Mouse (Mus musculus): ENCODE data around the gene Hpgds.

The Hpgds gene

DNA sequence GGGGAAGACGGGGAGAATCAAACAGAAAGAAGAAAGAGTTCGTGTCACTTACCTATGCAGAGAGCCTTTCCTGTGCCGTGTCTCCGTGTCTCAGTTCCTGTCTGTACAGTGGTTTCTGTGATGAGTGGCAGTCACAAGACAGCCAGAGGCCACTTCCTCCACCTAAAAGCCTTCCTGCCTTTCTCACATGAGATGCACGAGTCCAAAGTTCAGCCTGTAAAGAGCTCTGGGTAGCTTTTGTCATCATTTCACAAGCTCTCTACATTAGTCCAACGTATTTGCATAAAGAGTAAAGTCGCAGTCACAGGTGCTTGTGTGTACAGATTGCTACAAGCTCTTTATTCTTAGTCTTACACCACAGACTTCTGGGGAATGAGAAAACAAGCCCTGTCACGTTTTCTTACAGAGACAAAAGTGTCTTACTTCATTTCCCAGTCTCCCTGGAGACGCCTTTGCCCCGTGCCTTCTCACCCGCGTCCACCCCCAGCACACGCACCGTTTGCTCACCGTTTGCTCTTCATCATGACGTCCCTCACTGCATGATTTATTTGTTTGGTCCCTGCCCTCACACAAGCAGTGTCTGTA, at the start of gene Hpgds:
Gene Hpgds (minus strand): TSS at position 288 of the 585 bp plus-strand sequence.
- peak; percentile 39 for DNase-seq (ENCODE audit: low spot score)

DNA sequence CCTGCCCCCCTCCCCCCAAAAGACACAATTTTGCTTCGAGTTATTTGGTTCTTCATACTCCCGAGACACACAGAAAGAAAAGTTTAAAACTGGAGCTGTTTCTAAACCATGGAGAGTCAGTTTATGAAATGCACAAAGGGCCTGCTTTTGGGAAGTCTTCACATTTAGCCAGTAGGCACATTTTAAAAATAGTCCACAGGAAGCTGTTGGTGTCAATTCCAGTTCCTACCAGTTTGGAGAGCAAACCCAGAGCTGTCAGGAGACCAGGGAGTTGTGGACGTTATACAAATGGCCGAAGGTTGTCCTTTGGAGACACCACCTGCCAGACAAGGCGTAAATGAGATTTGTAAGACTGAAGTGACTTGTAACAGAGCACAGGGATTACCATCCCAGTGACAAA, 20.3 kb upstream of the Hpgds start:
- no peak for DNase-seq (ENCODE audit: low spot score)

DNA sequence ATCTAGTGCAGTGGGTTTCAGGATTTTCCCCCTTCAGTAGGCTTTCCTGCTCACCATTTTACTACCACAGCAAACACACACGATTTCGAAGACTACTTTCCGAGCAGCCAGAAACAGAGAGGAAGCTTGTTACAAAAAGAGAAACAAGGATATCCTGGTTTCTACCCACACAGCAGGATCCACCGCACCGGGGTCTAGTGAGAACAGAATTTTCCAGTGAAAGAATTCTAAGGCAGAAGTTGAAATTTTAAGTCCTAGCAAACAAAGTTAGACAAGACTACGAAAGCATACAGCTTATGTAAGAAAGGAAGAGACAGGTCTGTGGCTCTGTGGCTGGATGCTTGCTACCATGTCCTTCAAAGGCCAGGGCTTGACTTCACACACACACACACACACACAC, 19.4 kb upstream of the Hpgds start:
- no peak for DNase-seq (ENCODE audit: low spot score)

DNA sequence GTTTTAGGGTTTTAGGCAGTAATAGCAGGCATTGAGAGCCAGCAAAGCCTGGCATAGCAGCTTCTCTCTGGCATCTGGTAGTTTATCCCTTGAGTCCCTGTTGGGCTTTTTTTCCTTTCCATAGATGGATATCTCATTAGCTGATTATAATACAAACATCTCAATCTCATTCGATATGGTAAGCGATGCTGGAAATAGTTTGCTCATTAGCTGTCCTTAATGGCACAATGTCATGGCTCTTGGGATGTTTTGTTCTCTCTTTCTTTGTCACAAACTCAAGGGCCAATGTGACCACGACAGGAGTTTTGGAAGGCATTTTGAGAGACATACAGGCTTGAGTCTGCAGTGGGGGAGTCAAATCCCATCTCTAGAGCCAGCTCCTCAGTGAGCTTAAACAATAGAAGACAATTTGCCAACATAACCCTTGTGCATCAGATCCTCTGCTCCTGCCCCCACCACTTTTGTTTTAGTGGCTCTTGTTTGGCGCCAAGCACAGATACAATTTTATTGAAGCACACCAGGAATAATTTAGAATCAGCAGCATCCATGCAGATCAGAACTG, 14.8 kb upstream of the Hpgds start:
- DNase-seq (ENCODE audit: low spot score): no peak

DNA sequence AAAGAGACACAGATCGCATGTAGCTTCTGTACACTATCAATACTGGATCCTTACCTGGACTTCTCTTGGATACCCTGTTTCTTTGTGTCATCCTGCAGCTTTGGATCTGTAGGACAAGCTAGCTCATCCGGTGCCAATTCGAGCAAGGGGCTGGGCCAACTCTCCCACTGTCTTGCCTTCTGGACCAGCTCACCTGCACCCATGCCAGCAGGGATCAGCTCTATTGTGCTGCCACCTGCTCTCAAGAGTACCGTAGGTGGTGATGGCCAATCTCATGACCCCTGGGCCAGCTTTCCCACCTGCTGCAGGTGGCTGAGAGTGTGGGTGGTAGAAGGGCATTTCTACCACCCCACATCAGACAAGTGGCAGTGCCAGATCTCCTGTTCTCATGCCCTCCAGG, 12.3 kb upstream of the Hpgds start:
- DNase-seq (ENCODE audit: low spot score): no peak

DNA sequence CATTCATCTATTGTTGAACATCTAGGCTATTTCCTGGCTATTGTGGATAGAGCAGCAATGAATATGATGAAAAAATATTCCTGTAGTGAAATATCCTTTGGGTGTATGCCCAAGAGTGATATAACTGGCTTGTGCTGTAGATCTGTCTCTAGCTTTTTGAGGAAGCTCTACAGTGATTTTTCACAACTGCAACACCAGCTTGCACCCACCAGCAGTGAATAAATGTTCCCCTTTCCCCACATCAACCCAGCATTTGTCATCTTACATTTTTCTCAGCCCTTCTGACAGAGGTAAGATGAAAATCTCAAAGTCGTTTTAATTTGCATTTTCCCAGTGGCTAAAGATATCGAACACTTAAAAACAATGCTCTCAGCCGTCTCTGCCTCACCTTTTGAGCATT, 8.9 kb upstream of the Hpgds start:
- no peak for DNase-seq (ENCODE audit: low spot score)

DNA sequence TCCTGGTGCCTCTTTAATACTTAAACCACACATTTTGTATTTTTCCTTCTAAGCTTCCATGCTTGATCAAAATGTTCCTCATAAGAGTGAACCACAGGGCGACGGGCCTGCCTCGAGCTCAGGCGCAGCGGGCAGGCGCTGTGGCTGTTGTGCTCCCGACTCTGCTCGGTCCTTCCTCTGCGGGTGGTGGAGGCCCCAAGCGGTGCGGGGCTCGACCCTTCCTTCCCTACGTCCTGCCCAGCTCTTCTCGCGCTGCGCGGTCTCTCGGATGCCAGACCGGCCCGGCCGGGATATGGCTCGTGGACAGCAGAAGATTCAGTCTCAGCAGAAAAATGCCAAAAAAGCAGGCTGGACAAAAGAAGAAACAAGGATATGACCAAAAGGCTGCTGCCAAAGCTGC, 6.0 kb upstream of the Hpgds start:
- peak; percentile 28 for DNase-seq (ENCODE audit: low spot score)

DNA sequence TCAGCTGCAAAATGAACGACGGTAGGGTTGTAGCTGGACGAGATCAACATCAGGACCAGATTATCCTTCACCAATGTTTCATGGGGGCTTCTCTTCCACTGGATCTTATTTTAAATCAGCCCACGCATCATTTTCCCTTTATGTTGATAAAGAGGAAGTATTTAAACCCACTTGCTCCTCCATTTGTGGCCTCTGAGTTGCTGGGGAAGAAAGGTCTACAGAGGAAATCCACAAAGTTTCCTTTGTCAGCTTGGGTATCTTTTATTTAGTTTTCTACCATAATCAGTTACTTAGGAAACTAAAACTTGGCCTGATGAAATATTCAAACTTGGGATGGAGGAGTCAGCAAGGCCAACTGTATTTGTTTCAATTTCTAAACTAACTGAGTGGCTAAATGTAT, 1.7 kb upstream of the Hpgds start:
- DNase-seq (ENCODE audit: low spot score): no peak

DNA sequence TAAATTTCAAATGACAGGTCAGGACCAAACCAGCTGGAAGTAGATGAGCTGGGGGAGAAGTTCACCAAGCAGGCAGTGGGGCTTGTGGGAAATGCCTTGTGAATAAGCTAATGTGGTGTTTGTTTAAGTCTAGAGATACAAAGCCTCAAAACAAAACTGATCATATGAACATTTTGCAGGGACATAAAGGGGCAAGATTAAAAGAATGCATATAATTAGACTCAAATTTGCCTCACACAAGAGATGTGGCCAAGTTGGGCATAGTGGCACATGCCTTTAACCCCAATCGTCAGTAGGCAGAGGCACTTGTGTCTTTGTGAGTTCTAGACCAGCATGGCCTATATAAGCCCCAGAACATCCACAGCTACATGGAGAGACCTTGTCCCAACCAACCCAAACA, 2.4 kb downstream of the Hpgds start:
- no peak for DNase-seq (ENCODE audit: low spot score)

DNA sequence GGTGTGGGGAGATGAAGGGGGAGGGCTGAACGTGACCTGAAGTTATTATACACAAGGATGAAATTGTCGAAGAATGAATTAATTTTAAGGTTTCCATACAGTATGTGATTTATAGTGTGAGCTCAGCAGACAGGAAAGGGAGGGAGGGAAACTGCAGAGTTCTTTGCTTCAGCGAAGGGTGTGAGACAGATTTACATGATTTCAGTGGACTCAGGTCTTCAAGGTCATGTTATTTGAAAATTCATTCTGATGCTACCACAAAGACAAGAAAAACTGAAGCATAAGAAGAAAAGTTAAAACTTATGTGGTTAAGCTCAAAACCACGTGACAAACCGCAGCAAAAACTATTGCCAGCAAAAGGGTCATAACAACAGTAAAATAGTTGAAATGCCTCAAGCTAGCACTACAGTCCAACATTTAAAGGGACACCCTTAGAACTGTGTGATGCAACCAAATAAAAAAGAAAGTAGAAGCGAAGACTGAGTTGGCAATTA, 3.9 kb downstream of the Hpgds start:
- no peak for DNase-seq (ENCODE audit: low spot score)

DNA sequence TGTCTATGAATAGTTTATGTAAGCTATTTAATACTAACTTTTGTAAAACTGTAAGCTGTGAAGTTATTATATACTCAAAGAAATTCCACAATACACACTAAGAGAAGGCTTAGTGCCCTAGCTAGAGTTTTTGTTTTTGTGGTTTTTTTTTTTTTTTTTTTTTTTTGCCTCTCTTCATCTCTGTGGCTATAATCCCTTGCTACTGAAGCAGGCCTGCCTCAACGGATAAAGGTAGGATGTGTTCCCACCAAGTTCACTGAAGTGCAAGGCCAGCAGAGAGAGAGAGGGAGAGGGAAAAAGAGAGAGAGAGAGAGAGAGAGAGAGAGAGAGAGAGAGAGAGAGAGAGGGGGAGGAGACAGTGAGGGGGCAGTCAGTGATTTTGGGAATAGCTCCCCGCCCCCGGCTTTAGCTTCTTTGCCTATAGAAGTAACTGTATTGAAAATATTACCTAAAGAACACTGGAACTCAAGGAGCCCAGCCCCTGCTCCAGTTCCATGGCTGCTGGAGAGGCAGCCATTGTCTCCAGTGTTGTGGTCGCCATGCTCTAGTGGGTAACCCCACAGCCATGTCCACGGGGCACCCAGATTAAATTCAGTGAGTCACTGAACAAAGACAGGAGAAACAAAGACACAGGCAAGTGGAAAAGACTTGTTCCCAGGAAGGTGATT, 4.5 kb downstream of the Hpgds start:
- DNase-seq (ENCODE audit: low spot score): peak; percentile 30

DNA sequence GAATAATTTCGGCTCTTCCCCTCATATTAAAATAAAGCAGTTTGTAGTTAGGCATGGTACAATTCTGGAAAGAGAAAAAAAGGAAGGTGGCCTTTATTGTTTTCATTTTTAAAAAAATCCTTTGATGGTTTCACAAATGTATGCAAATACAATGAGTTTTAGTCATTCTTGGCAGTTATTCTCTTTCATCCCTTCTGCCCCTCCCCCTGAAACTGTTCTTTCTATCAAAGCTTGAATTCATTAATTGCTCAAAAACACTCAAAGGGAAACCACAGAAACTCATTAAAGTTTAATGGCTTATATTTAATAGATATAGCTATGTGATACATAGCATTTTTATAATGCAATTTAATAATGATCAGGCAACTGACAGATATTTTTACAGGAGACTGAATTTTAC, 6.5 kb downstream of the Hpgds start:
- DNase-seq (ENCODE audit: low spot score): no peak

DNA sequence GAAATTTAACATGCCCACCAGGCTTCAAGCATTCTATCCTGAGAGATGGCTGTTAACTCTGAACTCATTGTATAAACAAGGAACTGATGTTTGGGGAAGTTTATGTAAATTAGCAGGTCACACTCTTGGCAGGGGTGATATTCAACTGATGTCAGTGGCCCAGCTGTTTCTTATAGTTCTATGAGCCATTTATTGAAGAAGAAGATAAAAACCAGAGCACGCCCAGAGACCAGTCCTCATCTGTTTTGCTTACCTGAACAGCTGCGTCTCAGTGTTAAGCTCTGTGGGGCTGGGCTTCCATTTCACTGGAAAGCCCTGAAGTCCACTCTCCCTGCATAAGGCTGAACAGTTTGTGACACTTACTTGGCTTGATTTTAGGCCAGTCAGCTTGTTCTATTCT, 6.9 kb downstream of the Hpgds start:
- DNase-seq (ENCODE audit: low spot score): no peak

DNA sequence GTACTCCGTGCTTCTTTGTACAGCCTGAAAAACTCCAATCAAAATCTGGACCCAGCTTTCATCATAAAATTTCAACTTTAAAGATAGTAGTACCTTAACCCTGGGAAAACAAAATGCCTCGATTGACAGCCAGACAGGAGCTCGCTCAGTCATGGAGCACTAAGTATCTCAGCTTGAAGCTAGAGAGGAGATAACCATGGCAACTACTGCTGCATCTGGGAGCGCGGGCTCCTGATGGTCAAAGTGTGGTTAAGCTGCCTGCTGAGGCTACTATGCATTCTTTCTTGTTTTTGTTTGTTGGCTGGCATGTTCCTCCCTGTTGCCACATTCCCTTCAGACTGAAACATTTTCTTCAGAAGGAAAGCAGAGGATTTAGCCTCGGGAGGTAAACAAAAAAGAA, 12.3 kb downstream of the Hpgds start:
- no peak for DNase-seq (ENCODE audit: low spot score)

DNA sequence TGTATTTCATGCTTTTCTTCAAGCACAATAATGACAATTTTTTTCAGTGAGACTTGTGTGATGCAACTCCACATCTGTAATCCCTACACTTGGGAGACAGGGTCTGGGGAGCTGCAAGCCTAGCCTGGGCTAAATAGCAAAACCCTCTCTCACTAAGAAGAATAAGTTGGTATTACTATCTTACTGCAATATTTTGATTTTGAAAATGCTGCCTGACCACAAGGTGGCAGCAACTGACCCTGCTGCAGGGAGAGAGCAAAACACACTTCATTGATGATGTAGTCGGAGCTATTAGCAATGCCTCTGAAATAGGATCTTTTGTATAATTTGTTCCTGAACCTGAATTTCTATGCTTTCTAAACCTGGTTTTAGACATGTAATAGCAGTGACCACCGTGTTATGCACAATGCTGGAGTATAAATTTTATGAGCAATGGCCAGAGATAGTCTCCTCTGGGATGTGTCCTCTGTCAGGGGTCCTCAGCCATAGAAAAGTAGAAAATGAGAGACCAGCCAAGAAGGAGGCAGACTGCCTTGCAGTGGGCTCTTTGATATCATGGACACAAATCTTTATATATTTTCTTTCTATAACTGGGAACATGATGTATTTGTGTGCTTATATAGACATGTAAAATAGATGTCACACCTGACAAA, 18.5 kb downstream of the Hpgds start:
- peak; percentile 66 for DNase-seq (ENCODE audit: low spot score)

DNA sequence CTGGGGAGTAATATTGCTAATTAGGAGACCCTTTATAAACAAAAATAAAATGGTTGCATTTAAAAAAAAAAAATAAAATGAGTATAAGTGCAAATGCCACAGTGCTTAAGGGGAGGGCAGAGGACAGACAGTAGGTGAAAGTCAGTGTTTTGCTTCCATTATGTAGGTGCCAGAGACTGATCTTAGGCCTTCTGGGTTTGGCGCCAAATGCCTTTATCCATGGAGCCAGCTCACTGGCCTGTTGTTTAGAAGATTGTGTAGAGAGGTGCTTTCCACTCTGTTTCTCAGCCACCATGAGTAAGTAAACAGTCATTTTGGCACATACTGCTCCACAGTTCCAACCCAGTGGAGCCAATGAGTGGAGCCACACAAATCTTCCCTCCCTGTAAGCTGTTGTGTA, 27.2 kb downstream of the Hpgds start:
- DNase-seq (ENCODE audit: low spot score): no peak

DNA sequence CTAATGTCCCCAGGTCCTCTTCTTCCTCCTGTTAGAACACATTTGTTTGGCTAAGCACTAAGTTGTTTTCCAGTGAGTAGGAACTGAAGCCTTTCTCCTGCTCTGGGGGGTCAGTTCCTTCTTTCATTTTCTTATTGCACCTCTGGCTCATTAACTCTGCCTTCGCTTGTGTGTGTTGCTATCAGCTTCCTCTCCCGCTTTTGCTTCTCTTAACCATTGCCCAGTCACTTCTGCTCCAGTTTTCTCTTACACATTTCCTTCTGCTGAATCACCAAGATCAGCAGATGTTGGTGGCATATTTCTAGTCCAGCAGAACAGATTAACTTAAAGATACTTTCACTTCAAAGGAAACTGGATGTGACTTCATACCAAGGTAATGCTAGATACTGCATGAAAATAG, 29.8 kb downstream of the Hpgds start:
- no peak for DNase-seq (ENCODE audit: low spot score)

DNA sequence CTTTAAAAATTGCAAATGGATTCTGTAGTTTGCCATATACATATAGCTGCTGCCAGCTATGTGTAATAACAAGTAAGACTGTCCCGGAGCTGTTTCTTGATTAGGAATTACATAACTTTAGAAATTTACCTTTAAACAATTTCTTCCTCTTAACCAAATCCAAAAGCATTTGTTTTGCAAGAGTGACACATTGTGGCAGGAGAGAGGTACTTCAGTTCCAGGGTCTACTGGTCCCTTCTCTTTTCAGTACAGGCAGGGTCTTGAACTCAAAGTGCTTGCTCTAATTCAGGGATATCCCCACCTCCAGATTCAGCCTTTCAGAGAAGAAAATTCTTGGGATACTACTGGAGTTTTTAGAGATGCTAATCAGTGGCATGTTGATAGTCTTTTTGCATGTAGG, 65.6 kb downstream of the Hpgds start:
- DNase-seq (ENCODE audit: low spot score): peak; percentile 33

DNA sequence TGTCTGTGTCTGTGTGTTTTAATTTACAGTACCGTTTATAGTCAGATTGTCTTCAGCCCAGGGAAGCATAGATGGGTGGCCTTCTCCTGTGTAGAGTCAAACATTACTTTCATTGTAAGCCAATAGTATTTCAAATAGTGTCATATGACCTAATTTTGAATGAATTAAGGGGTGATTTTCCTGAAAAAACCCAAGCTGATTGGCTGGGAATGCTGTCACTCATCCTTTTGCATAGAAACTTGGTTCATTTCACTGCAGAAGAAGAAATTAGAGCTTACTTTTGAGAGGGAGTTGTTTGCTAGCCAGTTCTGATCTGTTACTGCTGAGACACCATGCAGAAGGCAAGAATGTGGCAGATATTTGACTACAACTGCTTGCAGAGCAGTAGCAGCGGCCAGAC, 69.5 kb downstream of the Hpgds start:
- DNase-seq (ENCODE audit: low spot score): no peak

Data from embryo, embryonic 10.5 days (tissue).